Mouse (Mus musculus): Measurements from ENCODE around the gene Tmem201.

DNA sequence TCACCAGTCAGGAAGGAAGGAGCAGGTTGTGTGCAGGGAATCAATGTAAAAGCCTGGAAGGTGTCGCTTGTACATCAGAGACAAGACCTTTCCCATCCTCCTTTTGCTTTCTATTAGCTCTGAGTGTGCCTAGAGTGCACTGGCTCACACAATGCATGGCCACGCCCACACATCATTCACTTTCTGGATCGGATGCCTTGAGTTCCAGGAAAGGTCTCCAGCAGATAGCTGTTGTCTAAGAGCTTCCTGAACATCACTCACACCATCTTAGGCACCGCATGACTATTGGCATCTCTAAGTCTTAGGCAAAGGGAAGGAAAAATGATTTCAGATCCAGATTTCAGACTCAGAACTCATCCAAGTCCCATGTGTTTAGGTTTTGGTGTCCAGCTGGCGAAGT, 1.6 kb upstream of the Tmem201 start:
- TF ChIP-seq GATA1 (IDR thresholded peaks at IDR 0.05; ENCODE audit: borderline replicate concordance, low read length) (no peak), FLI1 (IDR thresholded peaks at IDR 0.05; ENCODE audit: low read length) (no peak)
